Mouse (Mus musculus): ENCODE results near the gene Hist1h2an. TPM values are rescaled to one million over a fixed set of nuclear protein-coding genes. Genes with fewer than 3 reads are reported as not detected.
"Not testable (repeated sequence)": the region's sequence is repeated elsewhere in the genome, so short reads cannot be mapped to it uniquely, and the experiment has no call there.

The Hist1h2an gene
- polyA plus RNA-seq, 1 experiment, result not detected

DNA sequence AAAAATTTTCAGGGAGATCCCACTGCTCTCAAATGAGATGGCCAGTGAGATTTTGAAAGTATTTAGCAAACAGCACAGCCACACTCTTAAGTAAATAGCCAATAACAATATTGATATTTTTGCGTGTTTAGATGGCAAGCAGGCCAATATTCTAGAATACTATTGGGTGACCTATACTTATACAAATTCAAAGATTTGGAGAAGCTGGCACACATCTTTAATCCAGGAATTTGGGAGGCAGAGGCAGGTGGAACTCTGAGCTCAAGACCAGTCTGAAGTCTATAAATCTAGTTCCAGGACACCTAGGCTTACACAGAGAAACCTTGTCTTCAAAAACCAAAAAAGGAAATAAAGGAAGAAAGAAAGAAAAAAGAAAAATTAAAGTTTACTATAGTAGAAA lies 5.4 kb downstream of the Hist1h2an start:
- TF ChIP-seq POLR2A (IDR thresholded peaks at IDR 0.05; ENCODE audit: borderline replicate concordance, low read depth, low read length) (no peak), CTCF (IDR thresholded peaks at IDR 0.05; ENCODE audit: low read depth, low read length) (no peak)
- H3K27ac ChIP-seq (ENCODE audit: insufficient read depth, low read depth, low read length), result no peak overlapping the region
- no peak overlapping the region for H3K4me3 ChIP-seq (ENCODE audit: insufficient read depth, low read length)
- peaks cover 12% of the 10 kb centered on the region for H3K4me1 ChIP-seq (ENCODE audit: control insufficient read depth, insufficient read depth, low read length)

DNA sequence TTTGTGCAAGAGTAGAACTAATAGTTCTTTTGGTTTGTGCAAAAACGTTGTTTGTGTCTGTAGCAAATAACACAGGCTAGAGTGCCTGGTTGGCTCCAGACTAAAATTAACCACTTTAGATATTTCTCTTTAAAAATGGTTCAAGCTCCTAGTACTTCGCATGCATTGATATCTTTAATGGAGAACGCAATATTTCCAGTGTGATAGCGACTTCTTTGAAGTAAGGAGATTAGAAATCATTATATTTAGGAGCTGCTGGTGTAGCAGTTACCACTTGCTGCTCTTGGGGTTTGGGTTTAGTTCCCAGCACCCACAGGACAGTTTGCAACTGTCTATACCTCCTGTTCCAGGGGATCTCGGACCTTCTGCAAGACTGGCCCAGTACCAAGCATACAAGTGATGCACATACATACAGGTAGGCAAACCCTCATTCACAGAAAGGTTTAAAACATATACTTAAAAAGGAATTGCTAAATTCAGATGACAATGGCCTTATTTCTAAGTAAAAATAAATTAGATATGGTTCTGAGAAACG lies 5.9 kb downstream of the Hist1h2an start:
- TF ChIP-seq POLR2A (IDR thresholded peaks at IDR 0.05; ENCODE audit: borderline replicate concordance, low read depth, low read length) (no peak), CTCF (IDR thresholded peaks at IDR 0.05; ENCODE audit: low read depth, low read length) (no peak)
- H3K4me1 ChIP-seq (ENCODE audit: control insufficient read depth, insufficient read depth, low read length), result peaks cover 11% of the 10 kb centered on the region
- peak overlapping the region; percentile 46; the same call in 1 of the 2 replicates for H3K27ac ChIP-seq (ENCODE audit: insufficient read depth, low read depth, low read length)
- no peak overlapping the region for H3K4me3 ChIP-seq (ENCODE audit: insufficient read depth, low read length)

DNA sequence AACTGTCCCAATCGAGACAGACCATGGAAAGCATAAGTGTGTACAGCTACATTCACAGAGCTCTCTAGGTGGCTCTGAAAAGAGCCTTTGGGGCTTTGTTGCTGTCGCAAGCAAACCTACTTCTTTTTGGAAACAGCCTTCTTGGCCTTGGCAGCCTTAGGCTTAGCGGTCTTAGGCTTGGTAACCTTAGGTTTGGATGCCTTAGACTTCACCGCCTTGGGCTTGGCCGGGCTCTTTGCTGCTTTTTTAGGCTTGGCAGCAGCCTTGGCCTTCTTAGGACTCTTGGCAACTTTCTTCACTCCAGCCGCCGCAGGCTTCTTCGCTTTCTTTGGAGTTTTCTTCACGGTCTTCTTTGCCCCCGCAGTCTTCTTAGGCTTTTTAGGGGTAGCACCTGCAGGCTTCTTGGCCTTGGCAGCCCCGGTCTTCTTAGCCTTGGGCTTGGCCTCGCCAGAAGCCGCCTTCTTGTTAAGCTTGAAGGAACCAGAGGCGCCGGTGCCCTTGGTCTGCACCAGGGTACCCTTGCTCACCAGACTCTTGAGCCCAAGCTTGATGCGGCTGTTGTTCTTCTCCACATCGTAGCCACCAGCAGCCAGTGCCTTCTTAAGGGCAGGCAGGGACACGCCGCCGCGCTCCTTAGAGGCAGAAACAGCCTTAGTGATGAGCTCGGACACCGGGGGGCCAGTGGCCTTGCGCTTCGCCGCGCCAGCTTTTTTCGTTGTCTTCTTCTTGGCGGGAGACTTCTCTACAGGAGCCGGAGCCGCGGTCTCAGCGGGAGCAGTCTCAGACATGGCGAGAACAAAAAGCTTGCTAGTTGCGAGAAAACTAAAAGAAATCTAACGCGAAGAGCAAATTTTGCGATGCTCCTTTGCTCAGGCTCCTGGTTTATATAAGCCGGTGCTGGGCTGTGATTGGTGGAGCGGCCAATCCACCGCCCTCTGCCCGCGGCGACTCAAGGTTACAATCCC lies 7.0 kb downstream of the Hist1h2an start, which contains the start of gene Hist1h1b:
Gene Hist1h1b, minus strand, starts transcription at position 859 of the 965 bp plus-strand sequence.
- Histone ChIP-seq H3K4me3 (ENCODE audit: insufficient read depth, low read length) (peak within 1 kb of the TSS; percentile 65), H3K27ac (ENCODE audit: insufficient read depth, low read depth, low read length) (peak within 1 kb of the TSS; percentile 79), H3K4me1 (ENCODE audit: control insufficient read depth, insufficient read depth, low read length) (peaks cover 6% of the 10 kb centered on the region)
- TF ChIP-seq POLR2A (IDR thresholded peaks at IDR 0.05; ENCODE audit: borderline replicate concordance, low read depth, low read length) (no peak), CTCF (IDR thresholded peaks at IDR 0.05; ENCODE audit: low read depth, low read length) (no peak)

DNA sequence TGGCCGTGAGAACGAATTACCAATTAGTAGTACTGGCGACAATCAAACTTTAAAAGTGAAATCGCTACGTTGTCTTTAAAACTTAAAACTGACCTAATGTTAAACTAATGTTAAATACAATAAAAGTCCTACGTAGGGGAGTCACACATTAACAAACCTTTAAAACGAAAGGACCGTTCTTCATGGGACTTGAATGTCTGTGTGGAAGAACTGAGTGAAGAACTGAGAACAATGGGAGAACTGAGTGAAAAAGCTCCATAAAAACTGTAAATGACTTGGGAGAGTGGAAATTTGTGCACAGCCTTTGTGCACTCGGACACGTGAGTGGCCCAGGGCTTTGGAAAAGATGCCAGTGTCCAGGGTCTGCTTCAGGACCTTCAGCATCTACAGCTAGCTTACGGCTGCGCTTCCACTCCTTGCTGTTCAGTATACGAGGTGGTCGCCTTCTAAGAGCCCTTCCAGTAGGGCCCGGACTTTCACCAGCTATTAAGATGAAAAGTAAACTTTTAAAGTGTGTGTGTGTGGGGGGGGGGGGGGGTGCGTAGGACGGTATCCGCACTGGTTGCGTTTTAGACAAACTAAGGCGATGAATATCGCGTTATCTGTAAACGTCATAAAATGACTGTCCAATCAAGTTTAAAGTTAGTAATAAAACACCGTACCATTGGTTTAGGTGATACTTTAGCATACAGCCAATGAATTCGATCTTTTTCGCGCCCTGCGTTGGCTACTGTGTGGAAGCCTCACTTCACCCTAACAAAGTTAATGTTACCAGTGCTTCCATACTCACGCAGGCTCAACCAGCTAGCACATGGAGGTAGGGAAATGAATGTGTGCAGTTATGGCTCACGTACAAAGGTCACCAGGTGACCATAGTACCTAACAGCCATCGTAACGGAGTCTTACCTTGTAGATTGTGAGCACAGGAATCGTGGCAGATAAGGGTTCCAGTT lies 7.9 kb downstream of the Hist1h2an start:
- Histone ChIP-seq H3K4me3 (ENCODE audit: insufficient read depth, low read length) (peak overlapping the region; percentile 65), H3K4me1 (ENCODE audit: control insufficient read depth, insufficient read depth, low read length) (peaks cover 2% of the 10 kb centered on the region; the same call in 1 of the 2 replicates), H3K27ac (ENCODE audit: insufficient read depth, low read depth, low read length) (peak overlapping the region; percentile 79)
- TF ChIP-seq POLR2A (IDR thresholded peaks at IDR 0.05; ENCODE audit: borderline replicate concordance, low read depth, low read length) (no peak), CTCF (IDR thresholded peaks at IDR 0.05; ENCODE audit: low read depth, low read length) (no peak)

GRCm38 (mm10) chr13:21755707-21756106 lies 31.3 kb downstream of the Hist1h2an start:
- no peak overlapping the region for H3K27ac ChIP-seq (ENCODE audit: insufficient read depth, low read depth, low read length)
- peaks cover 11% of the 10 kb centered on the region for H3K4me1 ChIP-seq (ENCODE audit: control insufficient read depth, insufficient read depth, low read length)
- H3K4me3 ChIP-seq (ENCODE audit: insufficient read depth, low read length), result no peak overlapping the region
- TF ChIP-seq POLR2A (IDR thresholded peaks at IDR 0.05; ENCODE audit: borderline replicate concordance, low read depth, low read length), result no peak
- TF ChIP-seq CTCF (IDR thresholded peaks at IDR 0.05; ENCODE audit: low read depth, low read length), result no peak

GRCm38 (mm10) chr13:21754294-21755001 lies 32.6 kb downstream of the Hist1h2an start:
- Histone ChIP-seq H3K27ac (ENCODE audit: insufficient read depth, low read depth, low read length) (peak overlapping the region; percentile 77), H3K4me3 (ENCODE audit: insufficient read depth, low read length) (peak overlapping the region; percentile 59)
- not testable (repeated sequence) for H3K4me1 ChIP-seq (ENCODE audit: control insufficient read depth, insufficient read depth, low read length)

DNA sequence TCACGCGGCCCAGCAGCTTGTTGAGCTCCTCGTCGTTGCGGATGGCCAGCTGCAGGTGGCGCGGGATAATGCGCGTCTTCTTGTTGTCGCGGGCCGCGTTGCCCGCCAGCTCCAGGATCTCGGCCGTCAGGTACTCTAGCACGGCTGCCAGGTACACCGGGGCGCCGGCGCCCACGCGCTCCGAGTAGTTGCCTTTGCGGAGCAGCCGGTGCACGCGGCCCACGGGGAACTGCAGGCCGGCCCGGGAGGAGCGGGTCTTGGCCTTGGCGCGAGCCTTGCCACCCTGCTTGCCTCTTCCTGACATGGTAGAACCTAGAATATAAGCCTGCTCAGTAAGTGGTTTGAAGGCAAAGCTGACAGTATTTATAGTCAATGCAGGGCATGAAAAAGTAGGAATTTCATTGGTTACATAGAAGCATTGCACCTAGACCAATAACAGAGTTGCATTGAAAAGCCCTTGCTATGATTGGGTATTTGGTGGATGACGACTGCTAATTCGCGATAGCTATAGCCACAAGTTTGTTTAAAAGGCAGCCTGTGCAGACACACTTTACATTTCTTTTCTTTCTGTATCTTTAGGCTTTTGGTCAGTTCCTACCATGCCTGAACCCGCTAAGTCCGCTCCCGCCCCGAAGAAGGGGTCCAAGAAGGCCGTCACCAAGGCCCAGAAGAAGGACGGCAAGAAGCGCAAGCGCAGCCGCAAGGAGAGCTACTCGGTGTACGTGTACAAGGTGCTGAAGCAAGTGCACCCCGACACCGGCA lies 33.3 kb downstream of the Hist1h2an start, which contains the start of the genes Hist1h2ak and Hist1h2bn:
Gene Hist1h2ak, minus strand, starts transcription at position 304 of the 762 bp plus-strand sequence.
Gene Hist1h2bn, plus strand, starts transcription at position 600 of the 762 bp plus-strand sequence.
- TF ChIP-seq POLR2A (IDR thresholded peaks at IDR 0.05; ENCODE audit: borderline replicate concordance, low read depth, low read length), result 0 out of 2 replicates have a peak, but pooled peaks have one; percentile 54
- H3K4me1 ChIP-seq (ENCODE audit: control insufficient read depth, insufficient read depth, low read length), result not testable (repeated sequence)
- H3K4me3 ChIP-seq (ENCODE audit: insufficient read depth, low read length), result peak within 1 kb of the TSS; percentile 59
- H3K27ac ChIP-seq (ENCODE audit: insufficient read depth, low read depth, low read length), result peak within 1 kb of the TSS; percentile 79

DNA sequence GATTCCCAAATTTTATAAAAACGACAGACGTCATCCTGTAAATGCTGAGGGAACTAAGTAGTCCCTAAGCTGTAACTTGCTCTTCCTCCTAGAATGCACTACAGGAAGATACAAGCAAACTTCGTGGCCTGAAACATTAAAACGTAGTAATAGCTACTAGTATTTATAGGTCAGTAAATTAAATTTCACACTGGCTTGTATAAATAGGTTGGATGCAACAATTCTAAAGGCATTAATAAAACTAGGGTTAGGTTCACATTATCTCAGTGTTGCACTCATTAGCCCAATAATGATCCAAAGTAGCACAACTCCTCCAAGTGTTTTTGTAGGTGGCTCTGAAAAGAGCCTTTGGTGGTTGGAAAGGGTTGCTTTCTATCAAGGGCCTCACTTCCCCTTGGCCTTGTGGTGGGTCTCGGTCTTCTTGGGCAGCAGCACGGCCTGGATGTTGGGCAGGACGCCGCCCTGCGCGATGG lies 33.9 kb downstream of the Hist1h2an start:
- TF ChIP-seq CTCF (IDR thresholded peaks at IDR 0.05; ENCODE audit: low read depth, low read length), result no peak
- no peak for TF ChIP-seq POLR2A (IDR thresholded peaks at IDR 0.05; ENCODE audit: borderline replicate concordance, low read depth, low read length)

More for the DNA sequence above, 33.9 kb downstream of the Hist1h2an start:
- H3K4me1 ChIP-seq (ENCODE audit: control insufficient read depth, insufficient read depth, low read length), result peaks cover 11% of the 10 kb centered on the region
- peak overlapping the region; percentile 53 for H3K4me3 ChIP-seq (ENCODE audit: insufficient read depth, low read length)
- H3K27ac ChIP-seq (ENCODE audit: insufficient read depth, low read depth, low read length), result peak overlapping the region; percentile 79

Data from bone marrow macrophage, adult 2 months (primary cell).